In genomic region chr17:31836772-31837171, GRCm38 (mm10) we compare ENCODE assay signal across 11 mouse cellular contexts. TPM values are rescaled to one million over a fixed set of nuclear protein-coding genes. Genes with fewer than 3 reads are reported as not detected.
DNase-seq lines count a peak whose midpoint lies in the region; ATAC-seq and TF ChIP-seq lines count a peak whose summit lies in the region.
"Had no signal": no experiment of that assay in that cellular context is flagged by ENCODE, and none has a peak within 500 bp of the region (broad histone marks: within the 10 kb centered on the region; RNA-seq: fewer than 3 reads in every experiment).

No protein-coding gene starts in this region.

- no peaks in the 10 kb centered on the region for H3K36me3 ChIP-seq in heart, postnatal 0 days (replicated peaks; ENCODE audit: control insufficient read depth, insufficient read depth, low read length)
- no peaks in the 10 kb centered on the region for H3K36me3 ChIP-seq in heart, embryonic 12.5 days
- no peaks in the 10 kb centered on the region for H3K36me3 ChIP-seq in stomach, embryonic 16.5 days (ENCODE audit: control insufficient read depth, insufficient read depth, low read length)
- H3K36me3 ChIP-seq in forebrain, embryonic 15.5 days, result no peaks in the 10 kb centered on the region
- H3K36me3 ChIP-seq: embryonic facial prominence, embryonic 12.5 days had no signal

- H3K27me3 ChIP-seq in heart, postnatal 0 days (ENCODE audit: control insufficient read depth, insufficient read depth, low read length), result no peaks in the 10 kb centered on the region
- no peaks in the 10 kb centered on the region for H3K27me3 ChIP-seq in heart, embryonic 12.5 days (replicated peaks)
- no peaks in the 10 kb centered on the region for H3K27me3 ChIP-seq in stomach, embryonic 16.5 days (ENCODE audit: control insufficient read depth, insufficient read depth, low read length)
- H3K27me3 ChIP-seq in forebrain, embryonic 15.5 days, result no peaks in the 10 kb centered on the region
- H3K27me3 ChIP-seq: embryonic facial prominence, embryonic 12.5 days had no signal

- TF ChIP-seq CTCF in heart, postnatal 0 days (IDR thresholded peaks at IDR 0.05; ENCODE audit: low read depth), result no peak

- no peak overlapping the region for H3K4me2 ChIP-seq in heart, postnatal 0 days (ENCODE audit: low read depth, low read length)
- no peak overlapping the region for H3K4me2 ChIP-seq in heart, embryonic 12.5 days
- no peak overlapping the region for H3K4me2 ChIP-seq in stomach, embryonic 16.5 days (ENCODE audit: low read depth, low read length)
- H3K4me2 ChIP-seq in forebrain, embryonic 15.5 days (replicated peaks), result no peak overlapping the region
- H3K4me2 ChIP-seq: embryonic facial prominence, embryonic 12.5 days had no signal

- no peak overlapping the region for H3K4me3 ChIP-seq in heart, postnatal 0 days (ENCODE audit: low read depth, low read length)
- H3K4me3 ChIP-seq in heart, embryonic 12.5 days, result no peak overlapping the region
- H3K4me3 ChIP-seq in stomach, embryonic 16.5 days (replicated peaks; ENCODE audit: low read length), result no peak overlapping the region
- H3K4me3 ChIP-seq in forebrain, embryonic 15.5 days, result no peak overlapping the region
- H3K4me3 ChIP-seq: embryonic facial prominence, embryonic 12.5 days had no signal

- no peak for TF ChIP-seq EP300 in heart, postnatal 0 days (IDR thresholded peaks at IDR 0.05; ENCODE audit: low read depth)

- no peak overlapping the region for H3K9ac ChIP-seq in heart, postnatal 0 days (replicated peaks; ENCODE audit: low read depth, low read length)
- H3K9ac ChIP-seq in heart, embryonic 12.5 days, result no peak overlapping the region
- H3K9ac ChIP-seq in stomach, embryonic 16.5 days (ENCODE audit: low read length), result peak overlapping the region; percentile 55
- H3K9ac ChIP-seq in forebrain, embryonic 15.5 days (replicated peaks), result no peak overlapping the region
- H3K9ac ChIP-seq: embryonic facial prominence, embryonic 12.5 days had no signal

- ATAC-seq in heart, postnatal 0 days (ENCODE audit: insufficient read depth, low read depth), result no peak
- ATAC-seq in heart, embryonic 12.5 days (ENCODE audit: insufficient number of reproducible peaks, low FRiP score), result no peak
- ATAC-seq in stomach, embryonic 16.5 days (ENCODE audit: insufficient read depth, low FRiP score), result no peak
- no peak for ATAC-seq in forebrain, embryonic 15.5 days (replicated peaks)

- DNase-seq in heart, postnatal 0 days (ENCODE audit: low spot score), result no peak
- peak; percentile 59 for DNase-seq in lung, postnatal 10 days
- no peak for DNase-seq in lung, postnatal 25 days (ENCODE audit: low spot score)
- peak; percentile 46 to 57 for DNase-seq in layer of hippocampus, postnatal 14 days (ENCODE audit: low spot score in 2 of 2)
- DNase-seq in adrenal gland, adult (ENCODE audit: inconsistent age in 2 of 2, low spot score in 1 of 2), result no peak
- DNase-seq: cerebellum, adult 2 months; kidney, adult 2 months had no signal

- H3K27ac ChIP-seq in heart, postnatal 0 days (ENCODE audit: low read depth), result peak overlapping the region; percentile 27
- no peak overlapping the region for H3K27ac ChIP-seq in heart, embryonic 12.5 days (ENCODE audit: poor library complexity, severe bottlenecking)
- H3K27ac ChIP-seq in stomach, embryonic 16.5 days (ENCODE audit: low read length), result peak overlapping the region; percentile 91
- no peak overlapping the region for H3K27ac ChIP-seq in forebrain, embryonic 15.5 days (replicated peaks)
- H3K27ac ChIP-seq: embryonic facial prominence, embryonic 12.5 days had no signal

- peaks cover 27% of the 10 kb centered on the region for H3K4me1 ChIP-seq in heart, postnatal 0 days (ENCODE audit: control insufficient read depth, insufficient read depth)
- peaks cover 49% of the 10 kb centered on the region for H3K4me1 ChIP-seq in heart, embryonic 12.5 days (replicated peaks)
- H3K4me1 ChIP-seq in stomach, embryonic 16.5 days (ENCODE audit: control insufficient read depth, insufficient read depth, low read length), result peaks cover 44% of the 10 kb centered on the region
- peaks cover 7% of the 10 kb centered on the region; the same call in 1 of the 2 replicates for H3K4me1 ChIP-seq in forebrain, embryonic 15.5 days

- 70% methylated on average over 7 of the region's 7 CpGs for WGBS in heart, postnatal 0 days
- WGBS in heart, embryonic 12.5 days, result 65% methylated on average over 7 of the region's 7 CpGs
- 49% methylated on average over 7 of the region's 7 CpGs for WGBS in stomach, embryonic 16.5 days
- WGBS in forebrain, embryonic 15.5 days, result 70% methylated on average over 7 of the region's 7 CpGs

- H3K9me3 ChIP-seq in heart, postnatal 0 days (replicated peaks; ENCODE audit: control insufficient read depth, low read length), result no peaks in the 10 kb centered on the region
- H3K9me3 ChIP-seq in heart, embryonic 12.5 days (replicated peaks), result peaks cover 8% of the 10 kb centered on the region; the same call in 1 of the 2 replicates
- no peaks in the 10 kb centered on the region for H3K9me3 ChIP-seq in stomach, embryonic 16.5 days (replicated peaks; ENCODE audit: control insufficient read depth, low read length)
- H3K9me3 ChIP-seq in forebrain, embryonic 15.5 days, result no peaks in the 10 kb centered on the region
- H3K9me3 ChIP-seq: embryonic facial prominence, embryonic 12.5 days had no signal

RNA-seq across cellular contexts. Expression of gene Sik1, which starts 18.8 kb away (rescaled TPM):
- total RNA-seq in heart, postnatal 0 days (2014; rRNA removed; ENCODE audit: low replicate concordance), result 31.9 and 47.6 TPM in 2 replicates
- polyA plus RNA-seq in heart, postnatal 0 days (2015; fragmentation: Nextera tagmentation; extraction: Ambion mirVana), result 7.7 and 10.9 TPM in 2 replicates
- 23.3 and 24.3 TPM in 2 replicates for polyA plus RNA-seq in heart, embryonic 12.5 days (2016; fragmentation: Nextera tagmentation; extraction: Ambion mirVana)
- total RNA-seq in layer of hippocampus, postnatal 14 days (2021), result 10 to 100 TPM; 16.1 to 16.7 TPM
- 18.4 and 20.2 TPM in 2 replicates for polyA plus RNA-seq in stomach, embryonic 16.5 days (2015; fragmentation: Nextera tagmentation; extraction: Ambion mirVana)
- 17.3 and 24.5 TPM in 2 replicates for polyA plus RNA-seq in forebrain, embryonic 15.5 days (2015; fragmentation: Nextera tagmentation; extraction: Ambion mirVana)

Comparison
In these comparisons a context has a peak if more than half of its experiments do, and no peak if none do; other contexts are left out.
1. DNase-seq: peak in lung, postnatal 10 days (single experiment) and layer of hippocampus, postnatal 14 days (2 of 2); none in heart, postnatal 0 days (single experiment), lung, postnatal 25 days (single experiment) and adrenal gland, adult (0 of 2).
2. H3K27ac ChIP-seq: peak in heart, postnatal 0 days (single experiment) and stomach, embryonic 16.5 days (single experiment); none in heart, embryonic 12.5 days (single experiment) and forebrain, embryonic 15.5 days (single experiment).